Mouse (Mus musculus) adrenal gland, adult 2 months (tissue): Measurements from ENCODE around the gene Klf15. TPM values are rescaled to one million over a fixed set of nuclear protein-coding genes. Genes with fewer than 3 reads are reported as not detected.
A peak's percentile ranks its signal among the peaks of the same experiment; 100 is the strongest.

Experiments used
- DNase-seq: peaks from one replicate; pipeline ENCODE4 v3.0.0; 2021
- polyA plus RNA-seq: library from polyadenylated mRNA; depleted of rRNA; stranded (reverse); fragments of >200 nt; gene quantifications from 2 replicates; pipeline ENCODE4 v1.2.3, GENCODE M21; 2012
- total RNA-seq, 2 experiments: library from RNA; stranded (reverse); gene quantifications; 2 replicates each; pipeline ENCODE4 v1.2.3; 2021

Klf15 gene
- total and polyA plus RNA-seq, 3 experiments, result 32.6 to 73.8 (median 43.7) TPM

GRCm38 (mm10) chr6:90491956-90492744, 29.8 kb downstream of the Klf15 start:
- DNase-seq, result peak; percentile 72

DNA sequence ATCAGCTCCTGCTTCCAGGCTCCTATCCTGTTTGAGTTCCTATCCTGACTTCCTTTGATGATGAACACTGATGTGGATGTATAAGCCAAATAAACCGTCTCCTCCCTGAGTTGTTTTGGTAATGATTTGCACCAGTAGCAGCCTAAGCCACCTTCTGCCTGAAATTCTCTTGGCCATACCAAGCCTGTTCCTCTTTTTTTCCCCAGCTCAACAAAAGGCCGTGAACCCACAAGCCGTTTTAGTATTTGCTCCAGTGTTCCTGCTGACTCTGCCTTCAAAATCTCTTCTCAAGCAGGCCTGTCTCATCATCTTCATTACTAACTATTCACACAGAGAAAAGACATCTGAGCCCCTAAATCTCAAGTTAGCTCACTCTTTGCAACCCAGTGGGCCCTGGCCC, 31.8 kb downstream of the Klf15 start:
- DNase-seq, result no peak

- no peak for DNase-seq
These were observed 32.2 kb downstream of the Klf15 start for GRCm38 (mm10) chr6:90494566-90494965.

- no peak for DNase-seq
These were observed 33.0 kb downstream of the Klf15 start for GRCm38 (mm10) chr6:90495282-90495912.

GRCm38 (mm10) chr6:90496217-90496616, 33.8 kb downstream of the Klf15 start:
- no peak for DNase-seq

GRCm38 (mm10) chr6:90499509-90499908, 37.1 kb downstream of the Klf15 start:
- DNase-seq, result no peak

DNA sequence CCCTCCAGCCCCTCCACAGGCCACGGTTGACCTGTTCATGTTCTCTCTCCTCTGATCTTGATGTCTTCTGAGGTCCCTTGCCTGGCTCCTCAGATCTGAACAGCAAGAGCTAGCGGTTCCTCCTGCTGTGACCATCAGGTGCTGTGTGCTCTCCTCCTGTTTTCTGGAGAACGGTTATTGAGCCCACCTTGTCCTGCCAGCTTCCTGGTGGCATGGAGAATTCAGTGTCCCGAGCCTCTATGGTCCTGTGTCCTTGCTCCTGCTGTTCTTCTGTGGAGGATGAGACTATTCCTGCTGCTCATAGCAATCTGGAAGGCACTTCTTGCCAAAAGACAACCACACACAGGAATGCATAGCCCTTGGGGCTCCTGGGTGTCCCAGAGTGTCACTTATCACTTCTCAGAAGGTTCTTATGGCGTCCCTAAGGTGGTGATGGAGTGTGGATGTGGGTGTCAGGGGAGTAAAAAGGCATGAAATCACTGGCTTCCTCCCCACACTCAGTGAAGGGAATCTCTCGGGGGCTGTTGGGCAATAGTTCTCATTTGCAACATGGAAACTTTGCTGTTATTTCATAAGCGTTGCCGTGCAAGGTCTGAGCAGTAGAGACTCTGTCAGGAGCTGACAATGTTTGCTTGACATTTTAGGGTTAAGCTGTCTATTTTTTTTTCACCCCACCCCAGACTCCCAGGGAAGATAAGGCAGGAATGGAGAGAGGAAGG, 39.0 kb downstream of the Klf15 start:
- peak; percentile 47 for DNase-seq

GRCm38 (mm10) chr6:90505906-90506305, 43.5 kb downstream of the Klf15 start:
- DNase-seq, result no peak

DNA sequence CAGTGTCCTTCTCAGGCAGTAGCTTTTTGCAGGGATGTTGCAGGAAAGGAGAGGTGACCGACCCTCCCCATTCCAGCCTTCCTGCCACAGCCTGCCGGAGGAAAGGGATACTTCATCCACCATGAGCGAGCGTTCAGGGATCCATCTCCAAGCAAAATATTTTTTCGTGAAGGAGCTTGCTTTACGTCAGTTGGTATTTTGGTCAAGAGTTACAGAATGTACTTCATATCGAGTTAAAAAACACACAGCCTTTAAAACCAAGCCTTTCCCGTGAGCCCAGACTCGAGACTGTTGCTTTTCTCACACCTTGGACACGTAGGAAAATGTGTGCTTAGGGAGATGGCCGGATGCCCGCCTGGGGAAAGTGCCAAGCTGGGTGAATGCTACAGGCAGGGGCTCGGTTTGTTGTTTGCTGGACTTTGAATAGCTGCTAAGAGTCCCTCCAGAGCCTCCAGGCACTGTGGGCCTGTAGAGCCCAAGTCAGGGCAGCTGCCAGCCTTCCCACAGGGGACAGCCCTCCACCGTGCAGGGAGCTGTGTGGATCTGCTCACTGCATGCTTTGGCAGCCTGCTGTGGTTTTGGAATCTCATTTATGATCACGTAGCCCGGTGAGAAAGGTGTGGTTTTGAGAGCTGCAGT, 44.4 kb downstream of the Klf15 start:
- peak; percentile 74 for DNase-seq

DNA sequence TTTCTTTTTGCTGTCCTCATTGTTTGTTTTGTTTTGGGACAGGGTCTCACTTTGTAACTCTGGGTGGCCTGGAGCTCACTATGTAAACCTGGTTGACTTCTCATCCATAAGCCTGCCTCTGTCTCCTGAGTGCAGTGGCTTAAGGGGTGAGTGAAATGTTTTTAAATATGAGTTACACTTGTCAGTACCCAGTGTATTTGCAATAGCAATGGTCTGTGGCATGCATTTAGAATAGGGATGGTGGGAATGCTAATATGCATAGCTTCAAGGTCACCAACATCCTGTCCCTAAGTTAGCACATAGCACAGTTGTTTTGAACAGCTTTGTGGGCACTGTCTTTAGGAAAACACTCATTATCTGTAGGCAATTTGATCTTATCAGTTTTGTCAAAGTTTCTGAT, 45.1 kb downstream of the Klf15 start:
- no peak for DNase-seq

- DNase-seq, result peak; percentile 66
These were observed 45.8 kb downstream of the Klf15 start for GRCm38 (mm10) chr6:90508197-90508624.

DNA sequence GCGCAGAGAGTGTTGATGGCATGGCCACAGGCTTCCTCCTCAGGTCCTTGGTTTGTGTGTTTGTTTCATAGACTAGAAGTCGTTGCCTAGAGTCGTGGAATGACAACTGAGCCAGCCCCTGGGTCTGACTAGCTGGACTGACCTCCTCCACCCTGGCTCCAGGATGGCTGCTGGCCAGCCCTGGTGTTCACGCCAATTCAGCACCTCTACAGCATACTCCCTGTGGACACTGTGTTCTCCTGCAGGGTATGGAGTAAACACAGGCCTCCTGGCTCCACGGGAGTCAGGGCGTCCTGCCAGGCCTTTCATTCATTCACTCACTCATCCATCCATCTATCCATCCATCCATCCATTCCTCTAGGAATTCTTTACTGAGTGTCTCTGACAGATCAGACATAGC, 46.7 kb downstream of the Klf15 start:
- peak; percentile 65 for DNase-seq

DNA sequence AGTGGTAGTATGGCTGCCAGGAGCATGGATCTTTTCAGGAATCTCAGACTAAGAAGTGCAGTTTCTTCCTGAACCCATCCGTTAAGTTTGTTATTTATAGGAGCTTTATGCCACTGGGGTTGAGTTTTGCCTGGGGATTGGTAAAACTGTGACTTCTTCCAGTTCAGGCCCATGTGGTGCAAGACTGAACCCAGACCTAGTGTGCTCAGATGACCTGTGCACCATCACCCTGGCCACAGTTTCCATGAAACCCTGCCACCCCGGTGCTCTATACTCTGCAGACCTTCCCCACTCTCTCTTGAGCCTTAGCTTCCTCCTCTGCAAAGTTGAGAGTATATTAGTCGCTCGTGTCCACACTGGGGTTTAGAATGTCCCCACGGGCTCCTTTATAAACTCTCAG, 50.0 kb downstream of the Klf15 start:
- DNase-seq, result peak; percentile 23

GRCm38 (mm10) chr6:90513074-90513856, 50.9 kb downstream of the Klf15 start:
- DNase-seq, result no peak

DNA sequence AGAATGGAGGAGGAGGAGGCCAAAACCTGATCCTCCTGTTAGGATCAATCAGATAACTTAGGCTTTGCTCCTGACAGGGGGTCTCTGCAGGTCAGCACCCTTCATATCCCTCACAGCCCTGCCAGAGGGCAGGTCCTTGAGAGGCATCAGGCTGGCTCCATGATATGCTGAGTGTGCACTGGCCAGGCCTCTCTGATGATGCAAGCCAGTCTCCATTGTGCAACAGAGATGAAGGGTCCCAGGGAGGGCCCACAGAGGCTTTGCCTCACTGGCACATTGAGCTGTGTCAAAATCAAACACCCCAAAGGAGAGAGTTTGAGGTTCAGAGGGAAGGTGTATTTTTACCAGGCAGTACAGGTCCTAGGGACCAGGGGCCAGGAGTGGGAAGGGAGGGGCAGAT, 52.0 kb downstream of the Klf15 start:
- peak; percentile 62 for DNase-seq

GRCm38 (mm10) chr6:90514883-90515405, 52.6 kb downstream of the Klf15 start:
- peak; percentile 88 for DNase-seq

DNA sequence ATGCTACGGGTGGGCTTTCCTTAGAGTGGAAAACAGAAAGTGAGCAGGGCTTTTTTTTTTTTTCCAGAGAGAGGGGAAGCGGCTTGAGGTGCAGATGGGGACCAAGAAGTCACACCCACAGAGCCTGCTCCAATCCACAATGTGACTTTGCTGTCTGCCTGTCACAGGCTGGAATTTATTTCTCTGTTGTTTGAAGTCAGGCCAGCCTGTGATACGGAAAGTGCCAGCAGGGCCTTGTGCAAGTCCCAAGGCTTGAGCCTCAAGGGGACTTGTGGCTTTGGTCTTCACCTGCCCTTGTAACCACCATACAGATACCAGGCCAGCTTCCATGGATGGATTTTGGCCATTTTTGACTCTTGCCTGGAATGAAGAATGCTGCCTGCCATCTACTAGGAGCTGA, 56.5 kb downstream of the Klf15 start:
- DNase-seq, result peak; percentile 59

DNA sequence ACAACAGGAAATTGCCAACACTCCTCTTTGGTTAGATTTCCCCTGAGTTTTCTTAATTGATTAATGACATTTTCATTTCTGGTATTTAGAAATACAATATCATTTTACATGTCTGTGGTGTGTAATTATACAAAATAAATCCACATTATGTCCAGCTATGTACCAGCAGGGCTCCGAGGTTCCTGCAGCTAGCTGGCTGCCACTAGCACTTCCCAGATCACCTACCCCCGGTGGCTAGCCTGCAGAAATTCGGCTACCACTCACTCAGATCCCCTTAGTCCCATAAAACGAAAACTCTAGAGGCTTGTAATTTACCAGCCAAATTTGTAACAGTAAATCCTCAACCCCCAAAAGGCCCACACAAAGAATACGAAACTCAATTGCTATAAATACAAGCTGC, 57.0 kb downstream of the Klf15 start:
- DNase-seq, result no peak
